Mouse (Mus musculus): ENCODE data around the gene Rcan1.

Gene Rcan1

DNA sequence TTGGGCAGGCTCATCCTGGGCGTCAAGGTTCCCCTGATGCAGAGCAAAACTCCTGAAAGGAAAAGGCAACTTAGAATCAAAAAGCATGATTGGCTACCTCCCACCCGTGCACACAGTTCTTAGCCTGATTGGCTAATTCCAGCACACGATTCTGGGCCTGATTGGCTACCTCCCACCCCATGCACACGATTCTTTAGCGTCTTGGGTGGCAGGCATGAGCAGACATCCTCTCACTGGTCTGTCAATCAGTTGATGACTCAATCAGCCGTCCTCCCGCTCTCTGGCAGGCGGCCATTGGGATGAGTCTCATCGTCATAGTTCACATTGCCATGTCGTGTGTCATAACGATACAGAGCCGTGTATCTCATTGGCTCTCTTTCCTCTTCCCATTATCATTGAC, 121.7 kb downstream of the Rcan1 start:
- DNase-seq (ENCODE audit: low spot score in 2 of 2) = no peak

DNA sequence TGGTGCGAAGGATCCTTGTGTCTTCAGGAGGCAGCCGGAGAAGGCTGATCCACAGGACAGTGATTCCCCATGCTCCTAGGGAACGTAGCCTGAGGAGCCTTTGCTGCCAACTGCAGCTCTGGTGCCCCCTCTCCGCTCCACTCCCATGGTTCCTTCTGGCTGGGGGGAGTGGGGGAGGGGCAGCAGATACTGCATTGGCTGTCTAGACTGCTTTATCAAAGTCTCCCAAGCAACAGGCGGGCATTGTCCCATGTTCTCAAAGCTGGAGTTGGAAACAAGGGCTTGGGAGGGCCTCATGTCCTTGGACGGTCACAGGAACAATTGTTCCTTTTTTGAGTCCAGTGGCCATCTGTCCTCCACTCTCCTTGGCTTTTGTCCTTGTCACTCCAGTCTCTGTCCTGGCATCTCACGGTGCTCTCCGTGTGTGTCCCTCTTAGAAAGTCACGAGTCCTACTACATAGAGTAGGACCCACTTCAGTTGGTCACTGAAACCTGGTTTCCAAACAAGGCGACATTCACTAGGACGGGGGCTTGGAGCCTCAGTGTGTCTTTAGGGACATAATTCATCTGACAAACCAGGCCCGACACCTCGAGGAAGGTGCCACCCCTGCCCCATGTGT, 124.3 kb downstream of the Rcan1 start:
- DNase-seq (ENCODE audit: low spot score in 2 of 2) = no peak

DNA sequence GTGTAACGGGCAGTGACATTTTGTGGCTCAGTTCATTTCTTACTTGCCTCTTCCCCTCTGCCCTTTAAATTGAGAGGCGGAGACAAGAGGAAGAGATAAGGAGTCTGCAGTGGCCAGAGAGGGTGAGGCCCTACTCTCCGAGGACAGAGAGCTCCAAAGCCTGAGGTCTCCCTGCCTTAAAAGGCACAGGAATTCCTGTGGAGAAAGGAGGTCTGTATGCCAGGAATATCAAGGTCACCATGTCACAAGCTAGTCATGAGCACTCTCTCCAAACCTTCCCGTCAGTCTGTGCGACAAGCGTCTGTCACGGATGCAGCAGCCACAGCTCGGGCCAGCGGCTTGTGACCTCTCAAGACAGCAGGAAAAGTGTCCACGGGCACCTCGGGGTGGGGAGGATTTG, 125.5 kb downstream of the Rcan1 start:
- DNase-seq (ENCODE audit: low spot score in 2 of 2) = no peak
